Mouse (Mus musculus) olfactory bulb, adult 2 months (tissue): Measurements from ENCODE around the gene Uvrag.

ENCODE experiments used
- CTCF ChIP-seq: fragments of 200-500 bp; IDR thresholded peaks from 2 replicates; pipeline ENCODE4 v1.5.1; 2012; ENCODE audit warnings: low read depth, mild to moderate bottlenecking, low read length, moderate library complexity; ENCODE audit not compliant: insufficient read depth
- POLR2A ChIP-seq: fragments of 200-500 bp; IDR thresholded peaks from 2 replicates; pipeline ENCODE4 v1.6.1; 2012; ENCODE audit warnings: mild to moderate bottlenecking, low read depth, low read length, moderate library complexity; ENCODE audit not compliant: insufficient read depth

GRCm38 (mm10) chr7:99161529-99161928, 20.6 kb upstream of the Uvrag start:
- TF ChIP-seq CTCF (no peak), POLR2A (no peak)
